Mouse (Mus musculus) lung, embryonic 15.5 days (tissue): Measurements from ENCODE around the gene Timmdc1. TPM values are rescaled to one million over a fixed set of nuclear protein-coding genes. Genes with fewer than 3 reads are reported as not detected.

Experiments used
- ATAC-seq: fragments of 200-750 bp; cut with Nextera tagmentation; 2 replicates; pipeline ENCODE4 v1.8.0; 2017; ENCODE audit warnings: moderate number of reproducible peaks, borderline replicate concordance; ENCODE audit not compliant: low FRiP score, low TSS enrichment; ENCODE audit errors: extremely low read depth
- H3K27ac ChIP-seq: fragments of 300-500 bp; sonication (generic); 2 replicates; pipeline ENCODE4 v1.5.1; 2015; ENCODE audit warnings: moderate library complexity, mild to moderate bottlenecking, inconsistent platforms
- H3K27me3 ChIP-seq: fragments of 300-500 bp; sonication (generic); 2 replicates; pipeline ENCODE4 v1.6.1; 2015; ENCODE audit warnings: inconsistent platforms
- H3K36me3 ChIP-seq: fragments of 300-500 bp; sonication (generic); 2 replicates; pipeline ENCODE4 v1.6.1; 2015; ENCODE audit warnings: inconsistent platforms
- H3K4me1 ChIP-seq: fragments of 300-500 bp; sonication (generic); 2 replicates; pipeline ENCODE4 v1.6.1; 2015; ENCODE audit warnings: inconsistent platforms
- H3K4me2 ChIP-seq: fragments of 300-500 bp; sonication (generic); 2 replicates; pipeline ENCODE4 v1.6.1; 2015; ENCODE audit warnings: inconsistent platforms, mild to moderate bottlenecking, moderate library complexity
- H3K4me3 ChIP-seq: fragments of 300-500 bp; sonication (generic); 2 replicates; pipeline ENCODE4 v1.5.1; 2015; ENCODE audit warnings: mild to moderate bottlenecking, inconsistent platforms
- H3K9ac ChIP-seq: fragments of 300-500 bp; sonication (generic); 2 replicates; pipeline ENCODE4 v1.6.1; 2015; ENCODE audit warnings: inconsistent platforms
- H3K9me3 ChIP-seq: fragments of 300-500 bp; sonication (generic); 2 replicates; pipeline ENCODE4 v1.6.1; 2016; ENCODE audit warnings: inconsistent platforms
- WGBS: fragments of 180-500 bp; shearing (Covaris S2); methylation state at CpG from one replicate; pipeline ENCODE4 v1.1.7; 2015; 5-methylcytosine and 5-hydroxymethylcytosine counted together
- polyA plus RNA-seq: library from polyadenylated mRNA; unstranded; fragments of >200 nt; fragmentation: Nextera tagmentation; extraction: Ambion mirVana; gene quantifications from 2 replicates; pipeline ENCODE4 v1.2.1, GENCODE M21; 2015

Timmdc1 gene
- polyA plus RNA-seq, 1 experiment from 2014 or later: 23.4 TPM

GRCm38 (mm10) chr16:38538716-38539380 is 16.4 kb upstream of the Timmdc1 start:
- Histone ChIP-seq H3K4me1 (no peaks in the 10 kb centered on the region), H3K36me3 (peaks cover 68% of the 10 kb centered on the region), H3K27me3 (no peaks in the 10 kb centered on the region), H3K9me3 (no peaks in the 10 kb centered on the region), H3K27ac (no peak overlapping the region), H3K9ac (no peak overlapping the region), H3K4me3 (no peak overlapping the region), H3K4me2 (no peak overlapping the region)
- 85% methylated on average over 13 of the region's 13 CpGs for WGBS
- ATAC-seq: no peak

- Histone ChIP-seq H3K4me1 (no peaks in the 10 kb centered on the region), H3K9ac (no peak overlapping the region), H3K9me3 (no peaks in the 10 kb centered on the region), H3K27me3 (no peaks in the 10 kb centered on the region), H3K4me2 (no peak overlapping the region), H3K36me3 (peaks cover 58% of the 10 kb centered on the region), H3K27ac (no peak overlapping the region), H3K4me3 (no peak overlapping the region)
- WGBS: 35% methylated on average over 8 of the region's 8 CpGs
- peak; percentile 23; the same call in 1 of the 2 replicates for ATAC-seq
Measured at GRCm38 (mm10) chr16:38536544-38537146, 14.2 kb upstream of the Timmdc1 start.

GRCm38 (mm10) chr16:38526264-38526663 is 3.8 kb upstream of the Timmdc1 start:
- Histone ChIP-seq H3K4me3 (no peak overlapping the region), H3K27me3 (no peaks in the 10 kb centered on the region), H3K36me3 (peaks cover 53% of the 10 kb centered on the region), H3K9ac (no peak overlapping the region), H3K4me2 (no peak overlapping the region), H3K4me1 (peaks cover 12% of the 10 kb centered on the region), H3K9me3 (no peaks in the 10 kb centered on the region), H3K27ac (no peak overlapping the region)
- WGBS: 76% methylated on average over 6 of the region's 6 CpGs
- no peak for ATAC-seq

- no peak for ATAC-seq
- peak overlapping the region; percentile 75 for H3K9ac ChIP-seq
- peaks cover 12% of the 10 kb centered on the region for H3K4me1 ChIP-seq
- WGBS: 13% methylated on average over 8 of the region's 8 CpGs
- peaks cover 25% of the 10 kb centered on the region for H3K36me3 ChIP-seq
- peak overlapping the region; percentile 70 for H3K4me3 ChIP-seq
- no peaks in the 10 kb centered on the region for H3K27me3 ChIP-seq
- peak overlapping the region; percentile 60 for H3K4me2 ChIP-seq
- H3K27ac ChIP-seq: no peak overlapping the region
- H3K9me3 ChIP-seq: no peaks in the 10 kb centered on the region
Measured at GRCm38 (mm10) chr16:38521211-38521987, 1.1 kb downstream of the Timmdc1 start.

GRCm38 (mm10) chr16:38519140-38519539 is 3.3 kb downstream of the Timmdc1 start:
- 93% methylated on average over 2 of the region's 2 CpGs for WGBS
- H3K9me3 ChIP-seq: no peaks in the 10 kb centered on the region
- H3K9ac ChIP-seq: no peak overlapping the region
- H3K4me1 ChIP-seq: peaks cover 12% of the 10 kb centered on the region
- no peak overlapping the region for H3K4me2 ChIP-seq
- H3K36me3 ChIP-seq: peaks cover 27% of the 10 kb centered on the region
- no peak overlapping the region for H3K4me3 ChIP-seq
- ATAC-seq: no peak
- no peaks in the 10 kb centered on the region for H3K27me3 ChIP-seq
- H3K27ac ChIP-seq: no peak overlapping the region

GRCm38 (mm10) chr16:38510846-38511245 is 11.6 kb downstream of the Timmdc1 start:
- Histone ChIP-seq H3K4me2 (no peak overlapping the region), H3K27ac (no peak overlapping the region), H3K9ac (no peak overlapping the region), H3K9me3 (no peaks in the 10 kb centered on the region), H3K4me3 (no peak overlapping the region), H3K27me3 (no peaks in the 10 kb centered on the region), H3K4me1 (no peaks in the 10 kb centered on the region), H3K36me3 (peaks cover 37% of the 10 kb centered on the region)
- no peak for ATAC-seq
- 89% methylated on average over 2 of the region's 2 CpGs for WGBS

GRCm38 (mm10) chr16:38506041-38506634 is 16.3 kb downstream of the Timmdc1 start:
- 64% methylated on average over 4 of the region's 4 CpGs for WGBS

GRCm38 (mm10) chr16:38503528-38503927 is 18.9 kb downstream of the Timmdc1 start:
- WGBS: 82% methylated on average over 4 of the region's 4 CpGs
- peaks cover 53% of the 10 kb centered on the region for H3K36me3 ChIP-seq
- no peaks in the 10 kb centered on the region for H3K4me1 ChIP-seq
- no peaks in the 10 kb centered on the region for H3K27me3 ChIP-seq
- no peak overlapping the region for H3K9ac ChIP-seq
- H3K9me3 ChIP-seq: no peaks in the 10 kb centered on the region
- no peak overlapping the region for H3K4me2 ChIP-seq
- ATAC-seq: no peak
- no peak overlapping the region for H3K4me3 ChIP-seq
- H3K27ac ChIP-seq: no peak overlapping the region

More at GRCm38 (mm10) chr16:38506041-38506634, 16.3 kb downstream of the Timmdc1 start:
- H3K4me3 ChIP-seq: no peak overlapping the region
- H3K4me2 ChIP-seq: no peak overlapping the region
- no peaks in the 10 kb centered on the region for H3K27me3 ChIP-seq
- peak; percentile 71 for ATAC-seq
- H3K9me3 ChIP-seq: no peaks in the 10 kb centered on the region
- no peak overlapping the region for H3K9ac ChIP-seq
- H3K4me1 ChIP-seq: no peaks in the 10 kb centered on the region
- peaks cover 43% of the 10 kb centered on the region for H3K36me3 ChIP-seq
- H3K27ac ChIP-seq: no peak overlapping the region

- Histone ChIP-seq H3K4me1 (no peaks in the 10 kb centered on the region), H3K27me3 (no peaks in the 10 kb centered on the region), H3K4me3 (no peak overlapping the region), H3K36me3 (peaks cover 54% of the 10 kb centered on the region), H3K4me2 (no peak overlapping the region), H3K9ac (no peak overlapping the region), H3K27ac (no peak overlapping the region), H3K9me3 (no peaks in the 10 kb centered on the region)
- ATAC-seq: no peak
- 87% methylated on average over 10 of the region's 10 CpGs for WGBS
Measured at GRCm38 (mm10) chr16:38502469-38502868, 20.0 kb downstream of the Timmdc1 start.

- no peaks in the 10 kb centered on the region for H3K27me3 ChIP-seq
- H3K4me3 ChIP-seq: no peak overlapping the region
- no peak overlapping the region for H3K27ac ChIP-seq
- no peaks in the 10 kb centered on the region for H3K4me1 ChIP-seq
- ATAC-seq: no peak
- no peak overlapping the region for H3K9ac ChIP-seq
- H3K36me3 ChIP-seq: peaks cover 31% of the 10 kb centered on the region
- WGBS: 73% methylated on average over 7 of the region's 7 CpGs
- H3K9me3 ChIP-seq: no peaks in the 10 kb centered on the region
- H3K4me2 ChIP-seq: no peak overlapping the region
Measured at GRCm38 (mm10) chr16:38496604-38497140, 25.8 kb downstream of the Timmdc1 start.

- no peak for ATAC-seq
- no peak overlapping the region for H3K4me3 ChIP-seq
- WGBS: 72% methylated on average over 10 of the region's 10 CpGs
- no peak overlapping the region for H3K4me2 ChIP-seq
- peaks cover 18% of the 10 kb centered on the region for H3K36me3 ChIP-seq
- no peaks in the 10 kb centered on the region for H3K27me3 ChIP-seq
- H3K27ac ChIP-seq: no peak overlapping the region
- H3K9ac ChIP-seq: no peak overlapping the region
- H3K4me1 ChIP-seq: no peaks in the 10 kb centered on the region
- H3K9me3 ChIP-seq: no peaks in the 10 kb centered on the region
Measured at GRCm38 (mm10) chr16:38493890-38494289, 28.6 kb downstream of the Timmdc1 start.
